Mouse (Mus musculus) liver, embryonic 14.5 days (tissue): ENCODE data around the gene Nop16. TPM values are rescaled to one million over a fixed set of nuclear protein-coding genes. Genes with fewer than 3 reads are reported as not detected.
A peak's percentile ranks its signal among the peaks of the same experiment; 100 is the strongest.

Source experiments
- ATAC-seq: fragments of 200-750 bp; cut with Nextera tagmentation; 2 replicates; pipeline ENCODE4 v1.8.0; 2017; ENCODE audit warnings: moderate number of reproducible peaks, mild to moderate bottlenecking, moderate library complexity; ENCODE audit not compliant: insufficient read depth
- DNase-seq, 3 experiments: peaks; one replicate each; pipeline ENCODE4 v3.0.0-alpha.2; 2012 to 2013; ENCODE audit warnings: low read depth in 3 of 3, low spot score in 3 of 3
- H3K27ac ChIP-seq: fragments of 300-500 bp; sonication (generic); 2 replicates; pipeline ENCODE4 v1.5.1; 2014; ENCODE audit warnings: moderate library complexity, mild to moderate bottlenecking, control low read depth, inconsistent platforms
- H3K27me3 ChIP-seq: fragments of 300-500 bp; sonication (generic); 2 replicates; pipeline ENCODE4 v1.6.1; 2014; ENCODE audit warnings: mild to moderate bottlenecking, low read length, moderate library complexity; ENCODE audit not compliant: control insufficient read depth, insufficient read depth
- H3K36me3 ChIP-seq: fragments of 300-500 bp; sonication (generic); replicated peaks from 2 replicates; pipeline ENCODE4 v1.6.1; 2014; ENCODE audit warnings: low read depth; ENCODE audit not compliant: control insufficient read depth, insufficient read depth
- H3K4me1 ChIP-seq, 2 experiments: fragments of 200-500 bp in 1 of 2; fragments of 300-500 bp in 1 of 2; sonication (generic) in 1 of 2; replicated peaks; 2 replicates each; pipeline ENCODE4 v1.6.1; 2012 to 2014; ENCODE audit warnings: antibody characterized with exemption in 1 of 2, inconsistent platforms in 1 of 2, low read length in 1 of 2; ENCODE audit not compliant: control insufficient read depth in 2 of 2, insufficient read depth in 2 of 2
- H3K4me2 ChIP-seq: fragments of 300-500 bp; sonication (generic); 2 replicates; pipeline ENCODE4 v1.6.1; 2014; ENCODE audit warnings: low read depth, mild to moderate bottlenecking, control low read depth, moderate library complexity
- H3K4me3 ChIP-seq, 2 experiments: fragments of 200-500 bp in 1 of 2; fragments of 300-500 bp in 1 of 2; sonication (generic) in 1 of 2; 2 replicates each; pipeline ENCODE4 v1.5.1; 2012 to 2014; ENCODE audit warnings: low read depth in 2 of 2, low read length in 2 of 2, mild to moderate bottlenecking in 2 of 2, control low read depth in 1 of 2, inconsistent platforms in 1 of 2, moderate library complexity in 1 of 2; ENCODE audit not compliant: insufficient read depth in 1 of 2
- H3K9ac ChIP-seq: fragments of 300-500 bp; sonication (generic); replicated peaks from 2 replicates; pipeline ENCODE4 v1.6.1; 2014; ENCODE audit warnings: mild to moderate bottlenecking, control low read depth, moderate library complexity
- H3K9me3 ChIP-seq: fragments of 300-500 bp; sonication (generic); 2 replicates; pipeline ENCODE4 v1.6.1; 2016; ENCODE audit warnings: low read length, mixed read lengths; ENCODE audit not compliant: control insufficient read depth
- CTCF ChIP-seq: IDR thresholded peaks from 2 replicates; pipeline ENCODE4 v1.5.1; 2016; ENCODE audit warnings: antibody characterized with exemption, low read depth, control low read depth
- EP300 ChIP-seq: IDR thresholded peaks from 2 replicates; pipeline ENCODE4 v1.6.1; 2016; ENCODE audit warnings: antibody characterized with exemption, low read depth
- WGBS: fragments of 180-500 bp; shearing (Covaris S2); extraction: QIAGEN DNeasy Blood & Tissue Kit; methylation state at CpG from one replicate; pipeline ENCODE4 v1.1.7; 2014; ENCODE audit not compliant: insufficient replicate concordance; 5-methylcytosine and 5-hydroxymethylcytosine counted together
- polyA plus RNA-seq, 2 experiments: library from polyadenylated mRNA; depleted of rRNA in 1 of 2; stranded (reverse) in 1 of 2; unstranded in 1 of 2; fragments of >200 nt; fragmentation: Nextera tagmentation in 1 of 2; extraction: Ambion mirVana in 1 of 2; gene quantifications; 2 replicates each; pipeline versions ENCODE4 v1.2.1 to v1.2.3; 2012 to 2014

Gene Nop16
- polyA plus RNA-seq, 2 experiments: 20.6 to 26.3 TPM

GRCm38 (mm10) chr13:54564232-54565200 is 25.4 kb downstream of the Nop16 start:
- ATAC-seq (peak; percentile 50), DNase-seq (no peak)
- WGBS: 9% methylated on average over 45 of the region's 45 CpGs
- TF ChIP-seq CTCF (no peak), EP300 (no peak)
- H3K4me1 ChIP-seq: peaks cover 9 to 18% of the 10 kb centered on the region in 2 experiments
- peak overlapping the region; percentile 36; the same call in 1 of the 2 replicates for H3K27ac ChIP-seq
- H3K4me3 ChIP-seq: peak overlapping the region; percentile 86 to 94
- peak overlapping the region; percentile 83 for H3K4me2 ChIP-seq
- no peaks in the 10 kb centered on the region for H3K27me3 ChIP-seq
- H3K9ac ChIP-seq: peak overlapping the region; percentile 94
- peaks cover 3% of the 10 kb centered on the region for H3K36me3 ChIP-seq
- H3K9me3 ChIP-seq: no peaks in the 10 kb centered on the region

GRCm38 (mm10) chr13:54562562-54562961 is 27.3 kb downstream of the Nop16 start:
- peaks cover 16% of the 10 kb centered on the region for H3K36me3 ChIP-seq
- no peak overlapping the region for H3K27ac ChIP-seq
- no peak overlapping the region for H3K4me2 ChIP-seq
- TF ChIP-seq CTCF (no peak), EP300 (no peak)
- no peak overlapping the region for H3K4me3 ChIP-seq
- no peaks in the 10 kb centered on the region for H3K9me3 ChIP-seq
- H3K4me1 ChIP-seq: peaks cover 9 to 14% of the 10 kb centered on the region in 2 experiments
- H3K9ac ChIP-seq: no peak overlapping the region
- H3K27me3 ChIP-seq: no peaks in the 10 kb centered on the region
- no peak for DNase-seq
- no peak for ATAC-seq
- WGBS: 71% methylated on average over 7 of the region's 7 CpGs

GRCm38 (mm10) chr13:54560608-54561007 is 29.3 kb downstream of the Nop16 start:
- no peak for ATAC-seq
- no peak for DNase-seq
- Histone ChIP-seq H3K4me3 (no peak overlapping the region), H3K9ac (no peak overlapping the region), H3K4me1 (peaks cover 5 to 8% of the 10 kb centered on the region in 2 experiments; a peak in 3 of 4 replicates), H3K27ac (no peak overlapping the region), H3K27me3 (no peaks in the 10 kb centered on the region), H3K36me3 (peaks cover 27% of the 10 kb centered on the region), H3K4me2 (no peak overlapping the region), H3K9me3 (no peaks in the 10 kb centered on the region)
- TF ChIP-seq EP300: no peak
- no peak for TF ChIP-seq CTCF
- 86% methylated on average over 7 of the region's 7 CpGs for whole genome bisulfite sequencing

GRCm38 (mm10) chr13:54559656-54560055 is 30.2 kb downstream of the Nop16 start:
- DNase-seq (no peak), ATAC-seq (no peak)
- WGBS: 69% methylated on average over 2 of the region's 2 CpGs
- TF ChIP-seq EP300 (no peak), CTCF (no peak)
- H3K9ac ChIP-seq: no peak overlapping the region
- no peak overlapping the region for H3K4me3 ChIP-seq
- no peaks in the 10 kb centered on the region for H3K9me3 ChIP-seq
- H3K4me1 ChIP-seq: peaks cover 2 to 6% of the 10 kb centered on the region in 2 experiments; a peak in 2 of 4 replicates
- no peaks in the 10 kb centered on the region for H3K27me3 ChIP-seq
- no peak overlapping the region for H3K27ac ChIP-seq
- H3K36me3 ChIP-seq: peaks cover 27% of the 10 kb centered on the region
- no peak overlapping the region for H3K4me2 ChIP-seq

GRCm38 (mm10) chr13:54557652-54558051 is 32.2 kb downstream of the Nop16 start:
- no peak for ATAC-seq
- Histone ChIP-seq H3K27me3 (no peaks in the 10 kb centered on the region), H3K4me2 (no peak overlapping the region), H3K9me3 (no peaks in the 10 kb centered on the region), H3K4me3 (no peak overlapping the region), H3K9ac (no peak overlapping the region), H3K4me1 (no peaks in the 10 kb centered on the region), H3K27ac (no peak overlapping the region), H3K36me3 (peaks cover 35% of the 10 kb centered on the region)
- TF ChIP-seq CTCF: no peak
- TF ChIP-seq EP300: no peak
- DNase-seq: no peak
- WGBS: 74% methylated on average over 1 of the region's 1 CpGs
